ENCODE assay signal across 22 mouse cellular contexts in genomic region chr9:40917871-40918613, GRCm38 (mm10). TPM values are rescaled to one million over a fixed set of nuclear protein-coding genes. Genes with fewer than 3 reads are reported as not detected.
DNase-seq lines count a peak whose midpoint lies in the region; ATAC-seq lines count a peak whose summit lies in the region.
"Had no signal": no experiment of that assay in that cellular context is flagged by ENCODE, and none has a peak within 500 bp of the region (broad histone marks: within the 10 kb centered on the region; RNA-seq: fewer than 3 reads in every experiment).

No protein-coding gene starts in this region.

- ATAC-seq in kidney, embryonic 14.5 days (ENCODE audit: low FRiP score, low TSS enrichment) = peak; percentile 57; the same call in 1 of the 2 replicates
- peak; percentile 68 for ATAC-seq in megakaryocyte, adult 5-6 weeks (ENCODE audit: poor library complexity, severe bottlenecking)
- ATAC-seq: intestine, embryonic 15.5 days had no signal

- no peak overlapping the region for H3K27ac ChIP-seq in kidney, embryonic 14.5 days (ENCODE audit: low read depth, low read length)
- H3K27ac ChIP-seq: embryonic facial prominence, embryonic 12.5 days; forebrain, embryonic 12.5 days; heart, adult 2 months; hindbrain, embryonic 13.5 days; intestine, embryonic 15.5 days had no signal

- H3K27me3 ChIP-seq in kidney, embryonic 14.5 days (ENCODE audit: control insufficient read depth, insufficient read depth, low read length) = no peaks in the 10 kb centered on the region
- H3K27me3 ChIP-seq: CH12.LX; embryonic facial prominence, embryonic 12.5 days; hindbrain, embryonic 13.5 days; intestine, embryonic 15.5 days had no signal

- H3K4me2 ChIP-seq in kidney, embryonic 14.5 days (replicated peaks; ENCODE audit: low read depth, low read length) = no peak overlapping the region
- H3K4me2 ChIP-seq: embryonic facial prominence, embryonic 12.5 days; forebrain, embryonic 12.5 days; hindbrain, embryonic 13.5 days; intestine, embryonic 15.5 days had no signal

- no peak for DNase-seq in kidney, adult 18-20 months
- DNase-seq in NIH3T3 (ENCODE audit: low read depth) = peak; percentile 7
- peak; percentile 33 for DNase-seq in embryo, embryonic 11 days
- no peak for DNase-seq in gastrocnemius, postnatal 36 days
- DNase-seq in adrenal gland, postnatal 14 days = no peak
- DNase-seq: cerebellum, adult 8-10 months; heart, adult 2 months; heart, postnatal 10 days; lung, adult 2 months; thymus, adult 2 months had no signal

- intact Hi-C loops in gastrocnemius, postnatal 36 days (cut with DNase I) = no loop called here

- no peaks in the 10 kb centered on the region for H3K9me3 ChIP-seq in kidney, embryonic 14.5 days (ENCODE audit: control insufficient read depth, low read length)
- H3K9me3 ChIP-seq: embryonic facial prominence, embryonic 12.5 days; forebrain, embryonic 12.5 days; hindbrain, embryonic 13.5 days; intestine, embryonic 15.5 days had no signal

- H3K36me3 ChIP-seq in kidney, embryonic 14.5 days (ENCODE audit: control insufficient read depth, insufficient read depth, low read length) = no peaks in the 10 kb centered on the region
- H3K36me3 ChIP-seq: embryonic facial prominence, embryonic 12.5 days; forebrain, embryonic 12.5 days; hindbrain, embryonic 13.5 days; intestine, embryonic 15.5 days had no signal

- no peaks in the 10 kb centered on the region for H3K4me1 ChIP-seq in kidney, embryonic 14.5 days (ENCODE audit: control insufficient read depth, insufficient read depth, low read length)
- H3K4me1 ChIP-seq: intestine, embryonic 15.5 days had no signal

- 38% methylated on average over 12 of the region's 12 CpGs for WGBS in kidney, embryonic 14.5 days

- H3K9ac ChIP-seq in kidney, embryonic 14.5 days (ENCODE audit: low read depth, low read length) = no peak overlapping the region
- H3K9ac ChIP-seq: embryonic facial prominence, embryonic 12.5 days; forebrain, embryonic 12.5 days; hindbrain, embryonic 13.5 days; intestine, embryonic 15.5 days had no signal

- no peak overlapping the region for H3K4me3 ChIP-seq in kidney, embryonic 14.5 days (ENCODE audit: low read length)
- H3K4me3 ChIP-seq: embryonic facial prominence, embryonic 12.5 days; forebrain, embryonic 12.5 days; heart, adult 2 months; hindbrain, embryonic 13.5 days; intestine, embryonic 15.5 days had no signal

RNA-seq across cellular contexts. Expression of gene Bsx, which starts 44.1 kb away (rescaled TPM):
- polyA plus RNA-seq in kidney, embryonic 14.5 days (2014; fragmentation: Nextera tagmentation; extraction: Ambion mirVana) = not detected in 2 replicates
- total RNA-seq in megakaryocyte, adult 5-6 weeks (2015) = not detected in 2 replicates
- not detected in 2 replicates for total RNA-seq in megakaryocyte, adult 5-6 weeks (2017)
- not detected for total RNA-seq in gastrocnemius, postnatal 36 days (2021)
- not detected in 2 replicates for total RNA-seq in adrenal gland, postnatal 14 days (2021)
- total RNA-seq: CH12.LX; heart, adult 2 months; heart, postnatal 10 days; layer of hippocampus, adult 8-10 months; left cerebral cortex, adult 8-10 months; liver, adult 2 months; midbrain, postnatal 0 days had no signal
- polyA plus RNA-seq: embryonic facial prominence, embryonic 12.5 days; heart, adult 2 months; hindbrain, embryonic 13.5 days; intestine, embryonic 15.5 days; liver, adult 2 months; neural tube, embryonic 11.5 days had no signal

RNA-seq across cellular contexts. Expression of gene Jhy, which starts 45.9 kb away (rescaled TPM):
- 0.34 and 0.60 TPM in 2 replicates for polyA plus RNA-seq in kidney, embryonic 14.5 days (2014; fragmentation: Nextera tagmentation; extraction: Ambion mirVana)
- not detected in 2 replicates for total RNA-seq in megakaryocyte, adult 5-6 weeks (2015)
- not detected in 2 replicates for total RNA-seq in megakaryocyte, adult 5-6 weeks (2017)
- not detected for total RNA-seq in gastrocnemius, postnatal 36 days (2021)
- not detected in 2 replicates for total RNA-seq in adrenal gland, postnatal 14 days (2021)
- total RNA-seq: CH12.LX; heart, adult 2 months; heart, postnatal 10 days; liver, adult 2 months had no signal
- polyA plus RNA-seq: liver, adult 2 months; thymus, adult 2 months had no signal

Comparison
In these comparisons a context has a peak if more than half of its experiments do, and no peak if none do; other contexts are left out.
1. DNase-seq: peak in NIH3T3 (single experiment) and embryo, embryonic 11 days (single experiment); none in kidney, adult 18-20 months (single experiment), gastrocnemius, postnatal 36 days (0 of 2) and adrenal gland, postnatal 14 days (single experiment).